Mouse (Mus musculus) 416B (cell line): Measurements from ENCODE around the gene Akap1.

Experiments used
- DNase-seq: peaks from one replicate; pipeline ENCODE4 v3.0.0; 2011; ENCODE audit warnings: low read depth

The Akap1 gene

GRCm38 (mm10) chr11:88878011-88878410, 13.6 kb upstream of the Akap1 start:
- no peak for DNase-seq

GRCm38 (mm10) chr11:88873667-88874030, 9.3 kb upstream of the Akap1 start:
- DNase-seq: no peak

- no peak for DNase-seq
These were observed 8.8 kb upstream of the Akap1 start for GRCm38 (mm10) chr11:88873027-88873666.

GRCm38 (mm10) chr11:88869443-88869842, 5.1 kb upstream of the Akap1 start:
- DNase-seq: no peak

- peak; percentile 57 for DNase-seq
These were observed 405 bp downstream of the Akap1 start for GRCm38 (mm10) chr11:88863904-88864457.

- DNase-seq: peak; percentile 24
These were observed 1.1 kb downstream of the Akap1 start for GRCm38 (mm10) chr11:88863071-88863903.

GRCm38 (mm10) chr11:88862355-88862754, 2.0 kb downstream of the Akap1 start:
- no peak for DNase-seq

- DNase-seq: no peak
These were observed 3.3 kb downstream of the Akap1 start for GRCm38 (mm10) chr11:88861060-88861459.

- no peak for DNase-seq
These were observed 3.7 kb downstream of the Akap1 start for GRCm38 (mm10) chr11:88860641-88861040.

GRCm38 (mm10) chr11:88857311-88858005, 6.9 kb downstream of the Akap1 start:
- DNase-seq: no peak

GRCm38 (mm10) chr11:88856383-88856782, 8.0 kb downstream of the Akap1 start:
- peak; percentile 50 for DNase-seq

GRCm38 (mm10) chr11:88855795-88856194, 8.6 kb downstream of the Akap1 start:
- no peak for DNase-seq

- DNase-seq: no peak
These were observed 10.8 kb downstream of the Akap1 start for GRCm38 (mm10) chr11:88853588-88853987.

GRCm38 (mm10) chr11:88852806-88853205, 11.6 kb downstream of the Akap1 start:
- no peak for DNase-seq

GRCm38 (mm10) chr11:88851049-88851825, 13.1 kb downstream of the Akap1 start:
- DNase-seq: no peak

GRCm38 (mm10) chr11:88849732-88850131, 14.7 kb downstream of the Akap1 start:
- no peak for DNase-seq

GRCm38 (mm10) chr11:88849284-88849683, 15.1 kb downstream of the Akap1 start:
- DNase-seq: no peak

- peak; percentile 64 for DNase-seq
These were observed 15.8 kb downstream of the Akap1 start for GRCm38 (mm10) chr11:88848590-88848989.

- DNase-seq: peak; percentile 72
These were observed 16.9 kb downstream of the Akap1 start for GRCm38 (mm10) chr11:88847281-88848006.

GRCm38 (mm10) chr11:88844384-88844783, 20.0 kb downstream of the Akap1 start:
- no peak for DNase-seq

- DNase-seq: no peak
These were observed 21.1 kb downstream of the Akap1 start for GRCm38 (mm10) chr11:88843305-88843704.
